In genomic region chr2:45117087-45117561, GRCm38 (mm10) we compare ENCODE assay signal across 8 mouse cellular contexts. TPM values are rescaled to one million over a fixed set of nuclear protein-coding genes. Genes with fewer than 3 reads are reported as not detected.
DNase-seq lines count a peak whose midpoint lies in the region; ATAC-seq and TF ChIP-seq lines count a peak whose summit lies in the region.

Gene Zeb2 (minus strand): TSS chr2:45117395.

- intact Hi-C loops in heart, postnatal 10 days (cut with DNase I): loop anchor here (2.0 to 10.0 kb wide), 6 partner anchors 130 to 1326 kb away; no protein-coding TSS in a partner anchor

- no peaks in the 10 kb centered on the region for H3K27me3 ChIP-seq in forebrain, embryonic 14.5 days (replicated peaks; ENCODE audit: control insufficient read depth, insufficient read depth, low read length)
- no peaks in the 10 kb centered on the region for H3K27me3 ChIP-seq in neural tube, embryonic 14.5 days (ENCODE audit: control insufficient read depth, insufficient read depth, low read length)

- ATAC-seq in forebrain, embryonic 14.5 days: peak; percentile 75
- peak; percentile 70 for ATAC-seq in neural tube, embryonic 14.5 days (ENCODE audit: low read depth)

- H3K4me3 ChIP-seq in forebrain, embryonic 14.5 days (ENCODE audit: low read depth, low read length): peak within 1 kb of the TSS; percentile 58
- H3K4me3 ChIP-seq in lung, adult 2 months (replicated peaks; ENCODE audit: extremely low read depth, low read depth, low read length): peak within 1 kb of the TSS; percentile 75
- peak within 1 kb of the TSS; percentile 59 for H3K4me3 ChIP-seq in neural tube, embryonic 14.5 days (ENCODE audit: low read depth, low read length)

- peak within 1 kb of the TSS; percentile 86 for H3K27ac ChIP-seq in forebrain, embryonic 14.5 days (ENCODE audit: low read depth, low read length)
- H3K27ac ChIP-seq in neural tube, embryonic 14.5 days (ENCODE audit: low read depth, low read length): peak within 1 kb of the TSS; percentile 40

- H3K9me3 ChIP-seq in forebrain, embryonic 14.5 days (replicated peaks; ENCODE audit: control insufficient read depth, low read length): no peaks in the 10 kb centered on the region
- no peaks in the 10 kb centered on the region for H3K9me3 ChIP-seq in neural tube, embryonic 14.5 days (ENCODE audit: control insufficient read depth, low read length)

- peak; percentile 39; the same call in 1 of the 2 replicates for TF ChIP-seq POLR2A in lung, adult 2 months (IDR thresholded peaks at IDR 0.05; ENCODE audit: borderline replicate concordance, extremely low read depth, low read depth, low read length)

- H3K4me1 ChIP-seq in forebrain, embryonic 14.5 days (ENCODE audit: control insufficient read depth, insufficient read depth, low read length): peaks cover 17% of the 10 kb centered on the region
- no peaks in the 10 kb centered on the region; the same call in 1 of the 2 replicates for H3K4me1 ChIP-seq in lung, adult 2 months (ENCODE audit: control insufficient read depth, insufficient read depth, low read length)
- peaks cover 4% of the 10 kb centered on the region; the same call in 1 of the 2 replicates for H3K4me1 ChIP-seq in neural tube, embryonic 14.5 days (ENCODE audit: control insufficient read depth, insufficient read depth, low read length)

- H3K9ac ChIP-seq in forebrain, embryonic 14.5 days (ENCODE audit: low read length): peak within 1 kb of the TSS; percentile 81
- peak within 1 kb of the TSS; percentile 67 for H3K9ac ChIP-seq in neural tube, embryonic 14.5 days (replicated peaks; ENCODE audit: low read depth, low read length)

- DNase-seq in CD4-positive, CD25-positive, alpha-beta regulatory T cell, adult 2 months (ENCODE audit: low read depth, low spot score): peak; percentile 39
- peak; percentile 84 for DNase-seq in adrenal gland, postnatal 10 days
- DNase-seq in forebrain, embryonic 14.5 days (ENCODE audit: low spot score): peak; percentile 80
- DNase-seq in heart, postnatal 10 days: peak; percentile 77 to 79
- peak; percentile 79 to 86 for DNase-seq in kidney, postnatal 4 days
- peak; percentile 64 for DNase-seq in lung, adult 2 months
- DNase-seq in thymus, postnatal 0 days (ENCODE audit: low spot score): peak; percentile 27

- H3K4me2 ChIP-seq in forebrain, embryonic 14.5 days (ENCODE audit: low read length): peak within 1 kb of the TSS; percentile 87
- peak within 1 kb of the TSS; percentile 82 for H3K4me2 ChIP-seq in neural tube, embryonic 14.5 days (ENCODE audit: low read depth, low read length)

- no peak for TF ChIP-seq CTCF in lung, adult 2 months (IDR thresholded peaks at IDR 0.05; ENCODE audit: insufficient read depth, low read length)

- H3K36me3 ChIP-seq in forebrain, embryonic 14.5 days (ENCODE audit: control insufficient read depth, insufficient read depth, low read length): no peaks in the 10 kb centered on the region
- H3K36me3 ChIP-seq in neural tube, embryonic 14.5 days (ENCODE audit: control insufficient read depth, insufficient read depth, low read length): no peaks in the 10 kb centered on the region

- under 1% methylated on average over 31 of the region's 39 CpGs for WGBS in forebrain, embryonic 14.5 days
- WGBS in lung, adult 2 months: 2% methylated on average over 30 of the region's 39 CpGs
- WGBS in neural tube, embryonic 14.5 days: 0% methylated on average over 27 of the region's 39 CpGs

RNA-seq across cellular contexts. Expression of gene Zeb2, which starts in this region (rescaled TPM):
- 100 to 1,000 TPM; 129 to 138 TPM for total RNA-seq in adrenal gland, postnatal 10 days (2021)
- 70.6 and 87.0 TPM in 2 replicates for polyA plus RNA-seq in forebrain, embryonic 14.5 days (2014; fragmentation: Nextera tagmentation; extraction: Ambion mirVana)
- total RNA-seq in heart, postnatal 10 days (2021): 10 to 100 TPM; 62.7 to 77.7 TPM
- 26.1 and 59.0 TPM in 2 replicates for polyA plus RNA-seq in lung, adult 2 months (2012; rRNA removed)
- 53.8 and 57.6 TPM in 2 replicates for polyA plus RNA-seq in neural tube, embryonic 14.5 days (2014; fragmentation: Nextera tagmentation; extraction: Ambion mirVana)
- polyA plus RNA-seq in thymus, postnatal 0 days (2015; fragmentation: Nextera tagmentation; extraction: Ambion mirVana): 3.9 and 4.8 TPM in 2 replicates

Comparison
In these comparisons a context has a peak if more than half of its experiments do, and no peak if none do; other contexts are left out.
1. Peak in every context shown above with its lines: DNase-seq, ATAC-seq, H3K4me3 ChIP-seq and H3K27ac ChIP-seq.
2. DNase-seq: peak in every context shown above with its lines; median percentile 84 in adrenal gland, postnatal 10 days; 82 in kidney, postnatal 4 days; 80 in forebrain, embryonic 14.5 days; 78 in heart, postnatal 10 days; 64 in lung, adult 2 months; 39 in CD4-positive, CD25-positive, alpha-beta regulatory T cell, adult 2 months; 27 in thymus, postnatal 0 days.